Mouse (Mus musculus) embryonic stem cell, embryonic (primary cell): ENCODE results near the gene G530012D18Rik.
"Not testable (repeated sequence)": the region's sequence is repeated elsewhere in the genome, so short reads cannot be mapped to it uniquely, and the experiment has no call there.

Experiments
- CTCF ChIA-PET, 4 experiments: fragments of 300-600 bp in 2 of 4; fragments of 350-600 bp in 2 of 4; sonication (Branson Sonifier 250); formaldehyde crosslinking; loops; one replicate each; lab custom pipeline; 2022; ENCODE audit warnings: inconsistent platforms in 2 of 4; lab: Charles Lee
- POLR2A ChIA-PET, 4 experiments: fragments of 300-600 bp in 2 of 4; fragments of 350-600 bp in 2 of 4; sonication (Branson Sonifier 250); formaldehyde crosslinking; loops; one replicate each; lab custom pipeline; 2022; ENCODE audit warnings: antibody characterized with exemption in 4 of 4, inconsistent platforms in 1 of 4; lab: Charles Lee

Gene G530012D18Rik

DNA sequence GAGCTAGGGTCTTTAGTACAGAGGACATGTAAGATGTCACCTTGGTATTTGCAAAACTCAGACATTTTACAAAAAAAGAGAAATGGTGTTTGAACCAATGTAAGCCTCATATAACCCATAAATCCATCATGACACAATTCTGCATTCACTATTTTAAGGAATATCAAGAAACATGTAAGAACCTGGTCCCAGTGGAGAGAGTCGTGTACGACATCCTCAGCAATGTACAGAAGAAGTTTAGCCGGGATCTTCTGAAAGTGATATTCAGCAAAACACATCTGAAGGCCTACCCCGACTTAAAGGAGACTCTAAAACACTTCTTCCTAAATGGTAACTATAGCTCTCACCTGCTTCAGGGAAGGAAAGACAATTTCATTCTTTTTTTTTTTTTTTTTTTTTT lies 35.1 kb downstream of the G530012D18Rik start:
- CTCF ChIA-PET, POLR2A ChIA-PET: not testable (repeated sequence)

GRCm38 (mm10) chr1:85615096-85615495 lies 39.6 kb downstream of the G530012D18Rik start:
- POLR2A ChIA-PET, CTCF ChIA-PET: not testable (repeated sequence)

- CTCF ChIA-PET, POLR2A ChIA-PET: not testable (repeated sequence)
These were observed 40.3 kb downstream of the G530012D18Rik start for GRCm38 (mm10) chr1:85615819-85616218.

DNA sequence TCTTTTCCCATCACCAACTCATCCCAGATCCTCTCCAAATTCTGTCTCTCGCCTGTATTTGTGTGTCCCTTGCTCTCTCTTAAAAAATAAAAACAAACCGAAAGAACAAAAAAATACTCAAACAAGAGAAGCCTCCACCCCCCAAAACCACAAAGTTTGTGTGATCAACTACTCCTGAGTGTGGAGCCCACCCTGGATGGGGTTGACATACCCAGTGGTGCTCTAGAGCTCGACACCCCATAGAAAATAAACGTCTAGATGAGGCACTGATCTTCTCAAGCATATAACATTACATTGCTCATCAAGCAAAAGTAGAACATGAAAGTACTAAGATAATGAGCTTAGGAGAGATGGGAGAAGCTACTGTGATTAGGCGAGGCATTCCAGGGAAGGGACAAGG lies 41.7 kb downstream of the G530012D18Rik start:
- POLR2A ChIA-PET, CTCF ChIA-PET: not testable (repeated sequence)

- CTCF ChIA-PET, POLR2A ChIA-PET: not testable (repeated sequence)
These were observed 43.2 kb downstream of the G530012D18Rik start for GRCm38 (mm10) chr1:85618689-85619088.
